Mouse (Mus musculus): ENCODE data around the gene Nps. TPM values are rescaled to one million over a fixed set of nuclear protein-coding genes. Genes with fewer than 3 reads are reported as not detected.

The Nps gene
- total RNA-seq, 2 experiments from 2014 or later, result not detected

Other genes starting within 250 kb of the Nps start
- gene Foxi2, start 151.6 kb downstream of the Nps start, total RNA-seq (2021), result not detected

All from left cerebral cortex, postnatal 4 days (tissue).